8 mouse cellular contexts compared by ENCODE assay signal in genomic region chr9:120027401-120028151, GRCm38 (mm10). TPM values are rescaled to one million over a fixed set of nuclear protein-coding genes. Genes with fewer than 3 reads are reported as not detected.
DNase-seq lines count a peak whose midpoint lies in the region; ATAC-seq and TF ChIP-seq lines count a peak whose summit lies in the region.

No protein-coding gene starts in this region.

- peak; percentile 53 for DNase-seq in midbrain, embryonic 10.5 days (ENCODE audit: low spot score)
- peak; percentile 90 for DNase-seq in adipocyte (ENCODE audit: low spot score)
- peak; percentile 59 for DNase-seq in embryo, embryonic 11.5 days (ENCODE audit: low read depth, low spot score)
- DNase-seq in heart, adult 9 months (ENCODE audit: low spot score in 2 of 2) = peak; percentile 77 to 80
- peak; percentile 77 for DNase-seq in kidney, postnatal 0 days (ENCODE audit: low spot score)
- peak; percentile 55 for DNase-seq in thymus, postnatal 4 days

- H3K36me3 ChIP-seq in midbrain, embryonic 10.5 days = no peaks in the 10 kb centered on the region
- no peaks in the 10 kb centered on the region for H3K36me3 ChIP-seq in midbrain, embryonic 16.5 days (ENCODE audit: control insufficient read depth, insufficient read depth, low read length)
- H3K36me3 ChIP-seq in kidney, postnatal 0 days (ENCODE audit: insufficient read depth, low read length) = no peaks in the 10 kb centered on the region

- no peaks in the 10 kb centered on the region for H3K27me3 ChIP-seq in midbrain, embryonic 10.5 days (ENCODE audit: low read depth, poor library complexity, severe bottlenecking)
- no peaks in the 10 kb centered on the region for H3K27me3 ChIP-seq in midbrain, embryonic 16.5 days (ENCODE audit: control insufficient read depth, insufficient read depth, low read depth, low read length)
- H3K27me3 ChIP-seq in kidney, postnatal 0 days (ENCODE audit: insufficient read depth, low read length) = no peaks in the 10 kb centered on the region

- 41% methylated on average over 14 of the region's 14 CpGs for WGBS in midbrain, embryonic 10.5 days
- WGBS in midbrain, embryonic 16.5 days = 27% methylated on average over 14 of the region's 14 CpGs
- 21% methylated on average over 13 of the region's 14 CpGs for WGBS in kidney, postnatal 0 days

- ATAC-seq in midbrain, embryonic 16.5 days = no peak
- ATAC-seq in kidney, postnatal 0 days (replicated peaks; ENCODE audit: low FRiP score, low read depth) = peak; percentile 53; the same call in 1 of the 2 replicates
- ATAC-seq in megakaryocyte-erythroid progenitor cell, adult 5-6 weeks (replicated peaks; ENCODE audit: low FRiP score, low TSS enrichment, poor library complexity, severe bottlenecking) = peak; percentile 83

- H3K4me2 ChIP-seq in midbrain, embryonic 16.5 days (ENCODE audit: low read length) = no peak overlapping the region
- no peak overlapping the region for H3K4me2 ChIP-seq in kidney, postnatal 0 days (ENCODE audit: low read length)

- no peak overlapping the region for H3K4me3 ChIP-seq in midbrain, embryonic 10.5 days
- H3K4me3 ChIP-seq in midbrain, embryonic 16.5 days (ENCODE audit: low read depth, low read length) = no peak overlapping the region
- no peak overlapping the region for H3K4me3 ChIP-seq in kidney, postnatal 0 days (replicated peaks; ENCODE audit: low read depth, low read length)

- no peaks in the 10 kb centered on the region for H3K9me3 ChIP-seq in midbrain, embryonic 10.5 days (replicated peaks)
- H3K9me3 ChIP-seq in midbrain, embryonic 16.5 days (replicated peaks; ENCODE audit: control insufficient read depth, low read length, poor library complexity, severe bottlenecking) = no peaks in the 10 kb centered on the region
- no peaks in the 10 kb centered on the region for H3K9me3 ChIP-seq in kidney, postnatal 0 days (replicated peaks; ENCODE audit: low read length)

- no peak overlapping the region for H3K9ac ChIP-seq in midbrain, embryonic 16.5 days (ENCODE audit: low read depth, low read length)
- H3K9ac ChIP-seq in kidney, postnatal 0 days (ENCODE audit: low read depth, low read length) = no peak overlapping the region

- H3K27ac ChIP-seq in midbrain, embryonic 10.5 days (replicated peaks) = peak overlapping the region; percentile 33; the same call in 1 of the 2 replicates
- no peak overlapping the region for H3K27ac ChIP-seq in midbrain, embryonic 16.5 days (ENCODE audit: low read length)
- no peak overlapping the region for H3K27ac ChIP-seq in kidney, postnatal 0 days

- TF ChIP-seq CTCF in kidney, postnatal 0 days (IDR thresholded peaks at IDR 0.05; ENCODE audit: low read depth) = peak; percentile 89

- H3K4me1 ChIP-seq in midbrain, embryonic 10.5 days = peaks cover 10% of the 10 kb centered on the region
- no peaks in the 10 kb centered on the region for H3K4me1 ChIP-seq in midbrain, embryonic 16.5 days (ENCODE audit: control insufficient read depth, insufficient read depth, low read length)
- no peaks in the 10 kb centered on the region for H3K4me1 ChIP-seq in kidney, postnatal 0 days (replicated peaks; ENCODE audit: insufficient read depth, low read length)

RNA-seq across cellular contexts. Expression of gene Xirp1, which starts 4.2 kb away (rescaled TPM):
- not detected in 2 replicates for polyA plus RNA-seq in midbrain, embryonic 10.5 days (2016; fragmentation: Nextera tagmentation; extraction: Ambion mirVana)
- polyA plus RNA-seq in midbrain, embryonic 16.5 days (2015; fragmentation: Nextera tagmentation; extraction: Ambion mirVana) = not detected in 2 replicates
- 0.04 and 0.16 TPM in 2 replicates for polyA plus RNA-seq in kidney, postnatal 0 days (2015; fragmentation: Nextera tagmentation; extraction: Ambion mirVana)
- total RNA-seq in megakaryocyte-erythroid progenitor cell, adult 5-6 weeks (2014; fragmentation: Nextera tagmentation) = not detected in 2 replicates
- total RNA-seq in megakaryocyte-erythroid progenitor cell, adult 5-6 weeks (2017) = not detected in 2 replicates

RNA-seq across cellular contexts. Expression of gene Cx3cr1, which starts 42.1 kb away (rescaled TPM):
- polyA plus RNA-seq in midbrain, embryonic 10.5 days (2016; fragmentation: Nextera tagmentation; extraction: Ambion mirVana) = 5.9 and 6.7 TPM in 2 replicates
- polyA plus RNA-seq in midbrain, embryonic 16.5 days (2015; fragmentation: Nextera tagmentation; extraction: Ambion mirVana) = 7.6 and 8.0 TPM in 2 replicates
- 4.3 and 4.5 TPM in 2 replicates for polyA plus RNA-seq in kidney, postnatal 0 days (2015; fragmentation: Nextera tagmentation; extraction: Ambion mirVana)
- 0.17 TPM in 1 of 2 replicates, not detected in the other for total RNA-seq in megakaryocyte-erythroid progenitor cell, adult 5-6 weeks (2014; fragmentation: Nextera tagmentation)
- 1.4 and 2.1 TPM in 2 replicates for total RNA-seq in megakaryocyte-erythroid progenitor cell, adult 5-6 weeks (2017)

RNA-seq across cellular contexts. Expression of gene Csrnp1, which starts 43.1 kb away (rescaled TPM):
- polyA plus RNA-seq in midbrain, embryonic 10.5 days (2016; fragmentation: Nextera tagmentation; extraction: Ambion mirVana) = 1.9 and 2.7 TPM in 2 replicates
- polyA plus RNA-seq in midbrain, embryonic 16.5 days (2015; fragmentation: Nextera tagmentation; extraction: Ambion mirVana) = 0.75 and 1.0 TPM in 2 replicates
- 4.8 and 7.8 TPM in 2 replicates for polyA plus RNA-seq in kidney, postnatal 0 days (2015; fragmentation: Nextera tagmentation; extraction: Ambion mirVana)
- 1.6 and 3.1 TPM in 2 replicates for total RNA-seq in megakaryocyte-erythroid progenitor cell, adult 5-6 weeks (2014; fragmentation: Nextera tagmentation)
- 8.0 and 15.6 TPM in 2 replicates for total RNA-seq in megakaryocyte-erythroid progenitor cell, adult 5-6 weeks (2017)
